Mouse (Mus musculus): ENCODE measurements around the gene Mtrex. TPM values are rescaled to one million over a fixed set of nuclear protein-coding genes. Genes with fewer than 3 reads are reported as not detected.

The Mtrex gene
- total RNA-seq, 2 experiments from 2014 or later, result 24.5 to 28.0 TPM

- DNase-seq, result no peak
- intact Hi-C loops (cut with DNase I), result no loop called here
Observed at GRCm38 (mm10) chr13:112871500-112872266, 55.5 kb downstream of the Mtrex start.

- DNase-seq, result no peak
- intact Hi-C loops (cut with DNase I), result no loop called here
Observed at GRCm38 (mm10) chr13:112870039-112870690, 57.0 kb downstream of the Mtrex start.

- no peak for DNase-seq
- intact Hi-C loops (cut with DNase I), result loop anchor here (10.0 kb wide), 1 partner anchor 193 kb away; no protein-coding TSS in a partner anchor
Observed at GRCm38 (mm10) chr13:112867381-112867780, 59.8 kb downstream of the Mtrex start.

GRCm38 (mm10) chr13:112866782-112867181 lies 60.4 kb downstream of the Mtrex start:
- intact Hi-C loops (cut with DNase I), result loop anchor here (10.0 kb wide), 1 partner anchor 192 kb away; no protein-coding TSS in a partner anchor
- no peak for DNase-seq

- DNase-seq, result no peak
- intact Hi-C loops (cut with DNase I), result loop anchor here (10.0 kb wide), 1 partner anchor 188 kb away; no protein-coding TSS in a partner anchor
Observed at GRCm38 (mm10) chr13:112862978-112863677, 64.1 kb downstream of the Mtrex start.

GRCm38 (mm10) chr13:112862342-112862741 lies 64.9 kb downstream of the Mtrex start:
- intact Hi-C loops (cut with DNase I), result loop anchor here (10.0 kb wide), 1 partner anchor 188 kb away; no protein-coding TSS in a partner anchor

GRCm38 (mm10) chr13:112861825-112862306 lies 65.3 kb downstream of the Mtrex start:
- intact Hi-C loops (cut with DNase I), result loop anchor here (10.0 kb wide), 1 partner anchor 187 kb away; no protein-coding TSS in a partner anchor
- peak; percentile 72 for DNase-seq

More at GRCm38 (mm10) chr13:112862342-112862741, 64.9 kb downstream of the Mtrex start:
- DNase-seq, result no peak

GRCm38 (mm10) chr13:112860911-112861310 lies 66.3 kb downstream of the Mtrex start:
- no peak for DNase-seq
- intact Hi-C loops (cut with DNase I), result loop anchor here (10.0 kb wide), 1 partner anchor 186 kb away; no protein-coding TSS in a partner anchor

- DNase-seq, result no peak
- intact Hi-C loops (cut with DNase I), result loop anchor here (10.0 kb wide), 1 partner anchor 186 kb away; no protein-coding TSS in a partner anchor
Observed at GRCm38 (mm10) chr13:112860370-112860769, 66.8 kb downstream of the Mtrex start.

GRCm38 (mm10) chr13:112859574-112860134 lies 67.5 kb downstream of the Mtrex start:
- no peak for DNase-seq
- intact Hi-C loops (cut with DNase I), result loop anchor here (10.0 kb wide), 1 partner anchor 185 kb away; no protein-coding TSS in a partner anchor

- intact Hi-C loops (cut with DNase I), result no loop called here
- no peak for DNase-seq
Observed at GRCm38 (mm10) chr13:112857921-112858320, 69.3 kb downstream of the Mtrex start.

- intact Hi-C loops (cut with DNase I), result no loop called here
Observed at GRCm38 (mm10) chr13:112854402-112854801, 72.8 kb downstream of the Mtrex start.

GRCm38 (mm10) chr13:112853710-112854316 lies 73.4 kb downstream of the Mtrex start:
- no peak for DNase-seq
- intact Hi-C loops (cut with DNase I), result no loop called here

More at GRCm38 (mm10) chr13:112854402-112854801, 72.8 kb downstream of the Mtrex start:
- no peak for DNase-seq

- DNase-seq, result no peak
- intact Hi-C loops (cut with DNase I), result no loop called here
Observed at GRCm38 (mm10) chr13:112845931-112846330, 81.3 kb downstream of the Mtrex start.

GRCm38 (mm10) chr13:112840241-112841087 lies 86.7 kb downstream of the Mtrex start:
- intact Hi-C loops (cut with DNase I), result no loop called here
- no peak for DNase-seq

GRCm38 (mm10) chr13:112838562-112839232 lies 88.5 kb downstream of the Mtrex start:
- DNase-seq, result no peak
- intact Hi-C loops (cut with DNase I), result no loop called here

GRCm38 (mm10) chr13:112837621-112838155 lies 89.5 kb downstream of the Mtrex start:
- no peak for DNase-seq
- intact Hi-C loops (cut with DNase I), result no loop called here

GRCm38 (mm10) chr13:112836951-112837350 lies 90.2 kb downstream of the Mtrex start:
- DNase-seq, result no peak
- intact Hi-C loops (cut with DNase I), result no loop called here

Data from heart, postnatal 14 days (tissue).